Mouse (Mus musculus): ENCODE measurements around the gene Gpx3. TPM values are rescaled to one million over a fixed set of nuclear protein-coding genes. Genes with fewer than 3 reads are reported as not detected.

Gene Gpx3
- polyA plus RNA-seq, 1 experiment from 2014 or later = 43.5 TPM

GRCm38 (mm10) chr11:54920127-54920972 lies 18.1 kb downstream of the Gpx3 start:
- 68% methylated on average over 11 of the region's 11 CpGs for WGBS

DNA sequence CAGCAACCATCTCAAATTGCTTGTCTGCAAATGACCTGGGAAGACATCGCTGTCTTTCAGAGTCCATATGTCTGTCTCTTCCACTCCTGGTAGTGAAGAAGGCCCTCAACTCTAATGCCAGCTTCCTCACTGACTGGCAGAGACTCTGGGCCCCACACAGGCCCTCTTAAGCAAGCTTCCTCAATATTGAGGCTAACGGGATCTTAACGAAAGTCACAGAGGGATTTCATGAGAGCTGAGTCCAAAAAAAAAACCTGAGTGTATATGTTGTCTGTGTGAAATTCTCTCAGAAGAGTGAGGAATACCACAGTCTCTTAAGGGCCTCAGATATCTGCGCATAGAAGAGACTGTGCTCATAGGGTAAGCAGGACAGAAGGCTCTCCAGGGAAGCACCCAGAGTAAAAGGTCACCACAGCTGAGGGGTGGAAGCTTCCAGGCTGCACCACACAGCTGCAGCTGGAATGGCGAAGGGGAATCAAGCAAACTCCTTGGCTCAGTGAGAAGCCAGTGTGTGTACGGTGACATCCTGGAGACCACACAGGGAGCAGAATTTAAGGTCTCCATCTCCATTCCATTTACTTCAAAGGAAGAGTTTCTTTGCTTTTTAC lies 18.8 kb downstream of the Gpx3 start:
- H3K36me3 ChIP-seq = peaks cover 72% of the 10 kb centered on the region
- H3K9ac ChIP-seq = no peak overlapping the region
- no peak for ATAC-seq (ENCODE audit: insufficient number of reproducible peaks, insufficient read depth, low FRiP score, low TSS enrichment)
- H3K9me3 ChIP-seq = no peaks in the 10 kb centered on the region
- WGBS = 70% methylated on average over 6 of the region's 6 CpGs
- no peaks in the 10 kb centered on the region for H3K4me1 ChIP-seq
- H3K27me3 ChIP-seq = no peaks in the 10 kb centered on the region
- H3K27ac ChIP-seq = no peak overlapping the region
- no peak overlapping the region for H3K4me3 ChIP-seq
- H3K4me2 ChIP-seq (replicated peaks) = no peak overlapping the region

More at GRCm38 (mm10) chr11:54920127-54920972, 18.1 kb downstream of the Gpx3 start:
- Histone ChIP-seq H3K4me2 (replicated peaks) (no peak overlapping the region), H3K9ac (no peak overlapping the region), H3K9me3 (no peaks in the 10 kb centered on the region), H3K27me3 (no peaks in the 10 kb centered on the region), H3K4me1 (no peaks in the 10 kb centered on the region), H3K27ac (no peak overlapping the region), H3K4me3 (no peak overlapping the region), H3K36me3 (peaks cover 74% of the 10 kb centered on the region)
- ATAC-seq (ENCODE audit: insufficient number of reproducible peaks, insufficient read depth, low FRiP score, low TSS enrichment) = no peak

- Histone ChIP-seq H3K36me3 (peaks cover 72% of the 10 kb centered on the region), H3K4me2 (replicated peaks) (no peak overlapping the region), H3K4me3 (no peak overlapping the region), H3K27ac (no peak overlapping the region), H3K4me1 (no peaks in the 10 kb centered on the region), H3K9me3 (no peaks in the 10 kb centered on the region), H3K9ac (no peak overlapping the region), H3K27me3 (no peaks in the 10 kb centered on the region)
- 43% methylated on average over 7 of the region's 7 CpGs for WGBS
- ATAC-seq (ENCODE audit: insufficient number of reproducible peaks, insufficient read depth, low FRiP score, low TSS enrichment) = no peak
Observed at GRCm38 (mm10) chr11:54921798-54922197, 19.5 kb downstream of the Gpx3 start.

GRCm38 (mm10) chr11:54922488-54922887 lies 20.2 kb downstream of the Gpx3 start:
- Histone ChIP-seq H3K9me3 (no peaks in the 10 kb centered on the region), H3K4me3 (no peak overlapping the region), H3K4me2 (replicated peaks) (no peak overlapping the region), H3K27ac (no peak overlapping the region), H3K4me1 (no peaks in the 10 kb centered on the region), H3K27me3 (no peaks in the 10 kb centered on the region), H3K36me3 (peaks cover 72% of the 10 kb centered on the region), H3K9ac (no peak overlapping the region)
- no peak for ATAC-seq (ENCODE audit: insufficient number of reproducible peaks, insufficient read depth, low FRiP score, low TSS enrichment)
- 86% methylated on average over 3 of the region's 3 CpGs for WGBS

DNA sequence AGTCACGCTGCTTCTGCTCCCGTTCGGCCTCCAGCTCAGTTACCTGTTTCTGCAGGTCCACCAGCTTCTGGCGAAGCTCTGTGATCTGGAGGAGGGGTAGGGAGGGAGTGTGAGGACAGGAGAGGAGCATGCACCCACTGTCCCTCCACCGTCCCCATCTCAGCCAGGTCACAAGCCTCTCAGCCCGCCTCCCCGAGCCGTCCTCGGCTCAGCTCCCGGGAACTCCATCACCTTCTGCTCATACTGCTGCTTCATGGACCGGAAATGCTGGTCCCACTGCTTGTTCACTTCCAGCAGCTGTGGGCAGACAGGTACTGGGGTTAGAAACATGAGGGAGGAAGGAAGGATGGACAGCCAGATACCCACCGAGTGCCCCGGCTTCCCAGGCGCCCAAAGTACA lies 21.9 kb downstream of the Gpx3 start:
- 93% methylated on average over 14 of the region's 14 CpGs for WGBS
- Histone ChIP-seq H3K4me1 (no peaks in the 10 kb centered on the region), H3K36me3 (peaks cover 70% of the 10 kb centered on the region), H3K27me3 (no peaks in the 10 kb centered on the region), H3K9me3 (no peaks in the 10 kb centered on the region), H3K9ac (no peak overlapping the region), H3K4me3 (no peak overlapping the region), H3K27ac (no peak overlapping the region), H3K4me2 (replicated peaks) (no peak overlapping the region)
- ATAC-seq (ENCODE audit: insufficient number of reproducible peaks, insufficient read depth, low FRiP score, low TSS enrichment) = no peak

DNA sequence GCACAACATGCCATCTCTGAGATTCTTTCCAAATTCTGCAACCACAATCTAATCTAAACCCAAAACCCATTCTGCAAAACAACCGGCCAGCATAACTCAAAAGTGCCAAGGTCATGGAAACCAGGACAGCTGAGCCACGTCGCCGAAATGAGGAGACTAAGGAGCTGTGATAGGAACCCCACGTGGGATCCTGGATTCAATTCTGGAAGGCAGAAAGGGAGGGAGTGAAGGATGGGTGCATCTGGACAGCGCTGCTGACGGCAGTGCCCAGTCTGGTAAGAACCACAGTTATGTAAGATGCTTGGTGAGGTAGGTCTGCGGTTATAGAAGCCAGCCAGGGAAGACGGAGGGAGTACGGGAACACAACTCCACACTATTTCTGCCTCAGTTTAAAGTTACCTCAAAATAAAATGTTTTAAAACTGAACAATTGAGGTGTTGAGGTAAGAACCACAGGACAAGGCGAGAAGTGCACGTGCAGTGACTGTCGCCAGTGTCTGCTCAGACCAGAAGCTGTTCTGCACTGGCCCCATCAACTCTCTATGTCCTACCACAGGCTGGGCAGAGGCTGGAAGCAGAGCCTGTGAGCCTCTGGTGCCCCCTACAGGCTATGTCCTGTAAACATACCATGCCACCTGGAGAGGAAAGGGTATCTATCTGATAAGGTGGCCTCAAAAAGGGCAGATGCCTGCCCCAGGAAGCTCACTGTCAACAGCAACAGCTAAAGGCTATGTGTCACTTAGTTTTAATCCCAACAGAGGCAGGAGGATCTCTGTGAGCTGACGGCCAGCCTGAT lies 25.3 kb downstream of the Gpx3 start:
- no peaks in the 10 kb centered on the region for H3K27me3 ChIP-seq
- no peak for ATAC-seq (ENCODE audit: insufficient number of reproducible peaks, insufficient read depth, low FRiP score, low TSS enrichment)
- H3K9me3 ChIP-seq = no peaks in the 10 kb centered on the region
- H3K4me1 ChIP-seq = no peaks in the 10 kb centered on the region
- no peak overlapping the region for H3K9ac ChIP-seq
- no peak overlapping the region for H3K4me2 ChIP-seq (replicated peaks)
- H3K27ac ChIP-seq = no peak overlapping the region
- H3K4me3 ChIP-seq = no peak overlapping the region
- 78% methylated on average over 14 of the region's 14 CpGs for WGBS
- H3K36me3 ChIP-seq = peaks cover 68% of the 10 kb centered on the region

DNA sequence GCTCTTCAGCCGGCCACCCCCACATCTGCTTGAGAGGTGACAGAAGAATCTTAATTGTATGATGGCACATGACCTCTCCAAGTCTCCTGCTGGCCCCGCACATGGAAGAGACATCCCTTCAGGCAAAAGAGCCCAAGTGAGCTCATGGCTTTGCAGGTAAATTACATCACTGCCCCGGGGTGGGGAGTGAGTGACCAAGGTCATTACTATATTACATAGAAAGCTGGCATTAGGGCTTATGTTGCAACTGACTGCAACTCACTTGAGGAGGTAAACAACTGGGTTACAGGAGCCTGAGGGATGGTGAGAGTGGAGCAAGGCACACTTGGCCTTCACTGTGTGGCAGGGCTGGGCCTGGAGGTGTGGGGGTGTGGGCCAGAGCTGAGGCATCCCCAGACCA lies 26.0 kb downstream of the Gpx3 start:
- no peaks in the 10 kb centered on the region for H3K27me3 ChIP-seq
- H3K4me2 ChIP-seq (replicated peaks) = no peak overlapping the region
- H3K9me3 ChIP-seq = no peaks in the 10 kb centered on the region
- peaks cover 61% of the 10 kb centered on the region for H3K36me3 ChIP-seq
- 84% methylated on average over 3 of the region's 3 CpGs for WGBS
- no peak overlapping the region for H3K9ac ChIP-seq
- ATAC-seq (ENCODE audit: insufficient number of reproducible peaks, insufficient read depth, low FRiP score, low TSS enrichment) = no peak
- no peaks in the 10 kb centered on the region for H3K4me1 ChIP-seq
- no peak overlapping the region for H3K4me3 ChIP-seq
- no peak overlapping the region for H3K27ac ChIP-seq

DNA sequence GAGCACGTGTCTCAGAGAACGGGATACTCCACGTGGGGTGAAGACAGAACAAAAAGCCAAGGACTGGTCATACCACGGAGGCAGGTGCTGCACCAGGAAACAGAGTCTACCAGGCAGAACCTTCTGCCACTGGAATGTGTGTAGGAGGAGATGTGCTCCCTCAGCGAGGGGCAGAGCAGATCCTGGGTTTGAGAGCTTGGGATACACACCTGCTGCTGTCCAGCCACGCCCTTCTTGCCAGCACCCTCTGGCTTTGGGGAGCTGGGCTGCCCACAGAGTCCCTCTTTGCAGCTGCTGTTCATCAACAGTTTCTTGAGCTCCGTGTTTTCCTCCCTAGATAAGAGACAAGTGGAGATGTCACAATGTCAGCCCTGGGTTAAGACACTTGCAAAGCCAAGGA lies 26.6 kb downstream of the Gpx3 start:
- no peaks in the 10 kb centered on the region for H3K9me3 ChIP-seq
- no peak overlapping the region for H3K4me3 ChIP-seq
- no peak for ATAC-seq (ENCODE audit: insufficient number of reproducible peaks, insufficient read depth, low FRiP score, low TSS enrichment)
- no peaks in the 10 kb centered on the region for H3K4me1 ChIP-seq
- peaks cover 60% of the 10 kb centered on the region for H3K36me3 ChIP-seq
- H3K27me3 ChIP-seq = no peaks in the 10 kb centered on the region
- no peak overlapping the region for H3K9ac ChIP-seq
- no peak overlapping the region for H3K4me2 ChIP-seq (replicated peaks)
- H3K27ac ChIP-seq = no peak overlapping the region
- 82% methylated on average over 7 of the region's 7 CpGs for WGBS

DNA sequence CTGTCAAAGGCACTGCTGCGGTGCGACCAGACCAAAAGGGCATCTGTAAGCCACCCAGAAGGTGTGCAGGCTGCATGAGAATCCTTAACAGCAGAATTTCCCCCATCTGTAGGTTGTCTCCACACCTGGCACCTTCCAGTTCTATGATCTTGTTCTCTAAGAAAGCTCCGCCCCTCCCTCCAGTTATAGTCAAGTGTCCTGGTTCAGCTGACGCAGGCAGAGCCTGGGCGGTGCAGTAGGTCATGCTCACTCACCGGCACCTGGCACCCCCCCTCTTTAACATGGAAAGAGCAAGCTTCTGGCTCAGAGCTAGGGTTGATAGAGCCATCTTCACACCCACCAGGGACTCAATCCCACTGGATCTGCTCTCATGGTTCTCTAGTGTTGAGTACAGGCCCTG lies 27.0 kb downstream of the Gpx3 start:
- Histone ChIP-seq H3K9me3 (no peaks in the 10 kb centered on the region), H3K36me3 (peaks cover 59% of the 10 kb centered on the region)
- WGBS = 90% methylated on average over 6 of the region's 6 CpGs

DNA sequence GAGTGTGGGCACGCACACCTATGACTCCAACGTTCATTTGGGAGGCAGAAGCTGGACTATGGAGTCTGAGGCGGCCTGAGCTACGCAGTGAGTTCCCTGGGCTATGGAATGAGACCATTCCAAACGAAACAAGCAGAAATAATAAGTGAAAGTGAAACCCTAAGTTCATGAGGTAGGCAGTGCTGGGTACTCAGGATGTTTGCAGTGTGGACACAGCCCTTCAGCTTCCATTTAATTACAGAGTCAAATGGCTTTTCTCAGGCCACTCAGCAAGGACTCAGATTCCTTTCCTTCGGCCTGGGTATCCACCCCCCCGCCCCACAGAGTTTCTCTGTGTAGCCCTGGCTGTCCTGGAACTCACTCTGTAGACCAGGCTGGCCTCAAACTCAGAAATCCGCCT lies 27.5 kb downstream of the Gpx3 start:
- ATAC-seq (ENCODE audit: insufficient number of reproducible peaks, insufficient read depth, low FRiP score, low TSS enrichment) = no peak
- no peak overlapping the region for H3K4me2 ChIP-seq (replicated peaks)
- no peaks in the 10 kb centered on the region for H3K9me3 ChIP-seq
- H3K4me1 ChIP-seq = no peaks in the 10 kb centered on the region
- H3K27me3 ChIP-seq = no peaks in the 10 kb centered on the region
- H3K4me3 ChIP-seq = no peak overlapping the region
- H3K36me3 ChIP-seq = peaks cover 56% of the 10 kb centered on the region
- no peak overlapping the region for H3K27ac ChIP-seq
- no peak overlapping the region for H3K9ac ChIP-seq
- 90% methylated on average over 8 of the region's 8 CpGs for WGBS

More for the DNA sequence above, 27.0 kb downstream of the Gpx3 start:
- no peak overlapping the region for H3K4me3 ChIP-seq
- no peaks in the 10 kb centered on the region for H3K27me3 ChIP-seq
- H3K27ac ChIP-seq = no peak overlapping the region
- no peak overlapping the region for H3K9ac ChIP-seq
- ATAC-seq (ENCODE audit: insufficient number of reproducible peaks, insufficient read depth, low FRiP score, low TSS enrichment) = no peak
- H3K4me2 ChIP-seq (replicated peaks) = no peak overlapping the region
- H3K4me1 ChIP-seq = no peaks in the 10 kb centered on the region

DNA sequence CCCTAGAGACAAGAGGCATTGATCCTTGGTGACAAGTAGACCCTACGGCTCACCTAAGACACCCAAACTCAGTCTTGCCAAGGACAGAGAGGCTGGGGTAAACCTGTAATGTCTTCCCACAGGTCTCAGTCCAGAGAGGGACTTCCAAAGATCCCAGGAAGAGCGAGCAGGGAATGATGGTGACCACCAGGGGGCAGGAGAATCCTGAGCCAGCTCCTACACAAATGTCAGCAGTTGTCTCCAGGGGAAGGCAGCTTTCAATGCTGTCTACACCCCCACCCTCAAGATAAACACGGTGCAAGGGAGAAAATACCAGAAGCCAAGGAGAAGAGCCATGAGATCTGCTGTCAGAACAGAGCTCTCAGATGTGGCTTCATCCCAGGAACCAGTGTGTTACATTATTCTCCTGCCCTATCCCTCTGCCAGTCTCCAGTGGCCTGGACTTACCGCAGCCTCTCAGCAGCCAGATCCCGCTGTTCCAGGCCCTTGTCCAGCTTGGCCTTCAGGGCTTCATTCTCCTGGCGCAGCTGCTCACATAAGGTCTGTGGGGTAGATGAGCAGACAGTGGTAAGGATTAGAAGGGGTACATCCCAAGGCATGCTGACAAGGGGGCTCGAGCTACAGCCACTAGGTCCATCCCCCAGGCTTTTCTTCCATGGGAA lies 28.2 kb downstream of the Gpx3 start:
- no peak for ATAC-seq (ENCODE audit: insufficient number of reproducible peaks, insufficient read depth, low FRiP score, low TSS enrichment)
- no peaks in the 10 kb centered on the region for H3K27me3 ChIP-seq
- H3K4me1 ChIP-seq = peaks cover 4% of the 10 kb centered on the region; the same call in 1 of the 2 replicates
- H3K36me3 ChIP-seq = peaks cover 53% of the 10 kb centered on the region
- H3K27ac ChIP-seq = no peak overlapping the region
- no peaks in the 10 kb centered on the region for H3K9me3 ChIP-seq
- H3K4me3 ChIP-seq = no peak overlapping the region
- H3K9ac ChIP-seq = no peak overlapping the region
- 70% methylated on average over 7 of the region's 7 CpGs for WGBS
- no peak overlapping the region for H3K4me2 ChIP-seq (replicated peaks)

All from embryonic facial prominence, embryonic 12.5 days (tissue).